ENCODE assay signal across 14 mouse cellular contexts in the genomic region with DNA sequence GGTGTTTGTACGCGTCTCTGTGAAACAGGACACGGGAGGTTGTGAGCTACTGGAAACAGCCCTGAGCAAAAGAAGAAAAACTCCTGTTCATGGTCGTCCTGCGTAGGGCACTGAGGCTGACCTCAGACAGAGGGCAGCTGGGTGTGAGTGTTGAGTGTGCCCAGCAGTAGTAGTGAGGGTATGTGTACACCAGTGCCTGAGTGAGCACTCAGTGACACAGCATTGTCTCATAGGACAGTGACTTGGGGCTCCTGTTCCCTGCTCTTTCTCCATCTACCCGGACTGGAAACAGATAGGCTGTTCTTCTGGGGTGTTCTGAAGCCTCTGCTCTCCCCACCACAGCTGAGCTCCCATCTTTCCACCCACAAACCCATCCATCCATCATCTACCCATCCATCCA.
"Had no signal": no experiment of that assay in that cellular context is flagged by ENCODE, and none has a peak within 500 bp of the region (broad histone marks: within the 10 kb centered on the region; RNA-seq: fewer than 3 reads in every experiment).

No protein-coding gene starts in this region.

- H3K9ac ChIP-seq: limb, embryonic 12.5 days; lung, embryonic 15.5 days; neural tube, embryonic 13.5 days had no signal

- H3K27ac ChIP-seq: limb, embryonic 12.5 days; lung, embryonic 15.5 days; midbrain, embryonic 10.5 days; neural tube, embryonic 13.5 days had no signal

- H3K4me1 ChIP-seq: lung, embryonic 15.5 days; midbrain, embryonic 10.5 days; neural tube, embryonic 13.5 days had no signal

- H3K27me3 ChIP-seq: limb, embryonic 12.5 days; neural tube, embryonic 13.5 days had no signal

- ATAC-seq: inflammation-experienced regulatory T-cells, adult 6 months; intestine, postnatal 0 days; midbrain, embryonic 16.5 days had no signal

- DNase-seq: kidney, adult 8-10 months; kidney, postnatal 25 days; retina, postnatal 1 day; right cerebral cortex, postnatal 4 days; spleen, adult 18-20 months; thymus, adult 2 months; thymus, postnatal 4 days had no signal

- H3K4me2 ChIP-seq: limb, embryonic 12.5 days; lung, embryonic 15.5 days; neural tube, embryonic 13.5 days had no signal

- H3K4me3 ChIP-seq: limb, embryonic 12.5 days; lung, embryonic 15.5 days; midbrain, embryonic 10.5 days; neural tube, embryonic 13.5 days had no signal

- H3K36me3 ChIP-seq: limb, embryonic 12.5 days; lung, embryonic 15.5 days; midbrain, embryonic 10.5 days; neural tube, embryonic 13.5 days had no signal

- H3K9me3 ChIP-seq: limb, embryonic 12.5 days; lung, embryonic 15.5 days; midbrain, embryonic 10.5 days; neural tube, embryonic 13.5 days had no signal
